Mouse (Mus musculus) stomach, embryonic 14.5 days (tissue): ENCODE data around the gene Gtf2h3. TPM values are rescaled to one million over a fixed set of nuclear protein-coding genes. Genes with fewer than 3 reads are reported as not detected.

Experiments used
- ATAC-seq: fragments of 200-750 bp; cut with Nextera tagmentation; 2 replicates; pipeline ENCODE4 v1.8.0; 2017; ENCODE audit warnings: low read depth, moderate TSS enrichment; ENCODE audit not compliant: insufficient number of reproducible peaks, insufficient read depth, low FRiP score
- H3K27ac ChIP-seq: fragments of 300-500 bp; sonication (generic); 2 replicates; pipeline ENCODE4 v1.5.1; 2014; ENCODE audit warnings: mild to moderate bottlenecking, low read length, moderate library complexity, mixed read lengths
- H3K27me3 ChIP-seq: fragments of 300-500 bp; sonication (generic); 2 replicates; pipeline ENCODE4 v1.6.1; 2014; ENCODE audit warnings: low read length, control low read depth, mixed read lengths; ENCODE audit not compliant: control insufficient read depth, insufficient read depth
- H3K36me3 ChIP-seq: fragments of 300-500 bp; sonication (generic); 2 replicates; pipeline ENCODE4 v1.6.1; 2014; ENCODE audit warnings: mild to moderate bottlenecking, control low read depth, low read length, moderate library complexity, mixed read lengths; ENCODE audit not compliant: control insufficient read depth, insufficient read depth
- H3K4me1 ChIP-seq: fragments of 300-500 bp; sonication (generic); 2 replicates; pipeline ENCODE4 v1.6.1; 2014; ENCODE audit warnings: low read length, control low read depth, mixed read lengths; ENCODE audit not compliant: control insufficient read depth, insufficient read depth
- H3K4me2 ChIP-seq: fragments of 300-500 bp; sonication (generic); replicated peaks from 2 replicates; pipeline ENCODE4 v1.6.1; 2014; ENCODE audit warnings: low read depth, low read length, control low read depth
- H3K4me3 ChIP-seq: fragments of 300-500 bp; sonication (generic); 2 replicates; pipeline ENCODE4 v1.5.1; 2014; ENCODE audit warnings: low read depth, low read length, control low read depth
- H3K9ac ChIP-seq: fragments of 300-500 bp; sonication (generic); replicated peaks from 2 replicates; pipeline ENCODE4 v1.6.1; 2014; ENCODE audit warnings: low read depth, mild to moderate bottlenecking, control low read depth, low read length, moderate library complexity, mixed read lengths
- H3K9me3 ChIP-seq: fragments of 300-500 bp; sonication (generic); 2 replicates; pipeline ENCODE4 v1.6.1; 2016; ENCODE audit warnings: low read depth, low read length, control low read depth; ENCODE audit not compliant: control insufficient read depth
- WGBS: fragments of 180-500 bp; shearing (Covaris S2); extraction: QIAGEN DNeasy Blood & Tissue Kit; methylation state at CpG from one replicate; pipeline ENCODE4 v1.1.7; 2014; 5-methylcytosine and 5-hydroxymethylcytosine counted together
- polyA plus RNA-seq: library from polyadenylated mRNA; unstranded; fragments of >200 nt; fragmentation: Nextera tagmentation; extraction: Ambion mirVana; gene quantifications from 2 replicates; pipeline ENCODE4 v1.2.1, GENCODE M21; 2014

Gene Gtf2h3
- polyA plus RNA-seq, 1 experiment from 2014 or later: 73.6 TPM

DNA sequence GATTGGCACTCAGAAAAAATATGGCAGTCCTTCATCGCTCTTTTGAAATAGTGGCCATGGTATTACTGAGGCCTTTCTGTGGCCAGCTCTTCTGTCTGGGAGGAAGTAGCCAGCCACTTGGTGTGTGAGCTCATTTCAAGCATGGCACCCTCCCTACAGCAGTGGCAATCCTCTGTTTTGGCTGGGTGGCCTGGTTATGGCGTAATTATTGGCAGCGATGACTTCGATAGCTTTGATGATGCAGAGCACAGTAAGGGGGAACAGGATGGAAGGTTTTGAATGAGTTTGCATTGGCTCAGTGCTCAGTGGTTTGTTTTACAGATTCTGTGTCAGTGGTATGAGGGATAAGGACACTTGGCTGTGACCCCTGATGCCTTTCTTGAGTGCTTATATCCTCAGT lies 57.8 kb downstream of the Gtf2h3 start:
- Histone ChIP-seq H3K4me3 (no peak overlapping the region), H3K9me3 (no peaks in the 10 kb centered on the region), H3K27me3 (no peaks in the 10 kb centered on the region), H3K4me2 (no peak overlapping the region), H3K4me1 (no peaks in the 10 kb centered on the region), H3K27ac (no peak overlapping the region), H3K36me3 (peaks cover 62% of the 10 kb centered on the region), H3K9ac (no peak overlapping the region)
- WGBS: 95% methylated on average over 4 of the region's 4 CpGs
- peak; percentile 6; the same call in 1 of the 2 replicates for ATAC-seq

GRCm38 (mm10) chr5:124637300-124637699 lies 58.4 kb downstream of the Gtf2h3 start:
- H3K27me3 ChIP-seq: no peaks in the 10 kb centered on the region
- ATAC-seq: no peak
- H3K4me3 ChIP-seq: no peak overlapping the region
- H3K36me3 ChIP-seq: peaks cover 68% of the 10 kb centered on the region
- no peaks in the 10 kb centered on the region for H3K9me3 ChIP-seq
- H3K27ac ChIP-seq: no peak overlapping the region
- H3K4me1 ChIP-seq: no peaks in the 10 kb centered on the region
- H3K9ac ChIP-seq: no peak overlapping the region
- 92% methylated on average over 11 of the region's 11 CpGs for WGBS
- H3K4me2 ChIP-seq: no peak overlapping the region

GRCm38 (mm10) chr5:124637836-124638235 lies 58.9 kb downstream of the Gtf2h3 start:
- Histone ChIP-seq H3K36me3 (peaks cover 73% of the 10 kb centered on the region), H3K4me3 (no peak overlapping the region), H3K4me2 (no peak overlapping the region), H3K9me3 (no peaks in the 10 kb centered on the region), H3K9ac (no peak overlapping the region), H3K4me1 (no peaks in the 10 kb centered on the region), H3K27ac (no peak overlapping the region), H3K27me3 (no peaks in the 10 kb centered on the region)
- 97% methylated on average over 13 of the region's 13 CpGs for WGBS
- no peak for ATAC-seq

Other genes with a start within 250 kb of the Gtf2h3 start
- 50.8 and 53.7 TPM in 2 replicates for gene Cdk2ap1, start 216.1 kb upstream of the Gtf2h3 start, polyA plus RNA-seq
- gene Sbno1, start 153.1 kb upstream of the Gtf2h3 start, polyA plus RNA-seq: 95.3 and 104 TPM in 2 replicates
- gene Kmt5a, start 139.2 kb upstream of the Gtf2h3 start, polyA plus RNA-seq: 52.9 and 59.8 TPM in 2 replicates
- gene Rilpl2, start 100.8 kb upstream of the Gtf2h3 start, polyA plus RNA-seq: 30.6 and 31.7 TPM in 2 replicates
- gene Snrnp35, start 96.0 kb upstream of the Gtf2h3 start, polyA plus RNA-seq: 11.5 and 14.2 TPM in 2 replicates
- gene Rilpl1, start 47.7 kb upstream of the Gtf2h3 start, polyA plus RNA-seq: 14.9 and 16.8 TPM in 2 replicates
- 519 and 589 TPM in 2 replicates for gene Tmed2, start 38.4 kb upstream of the Gtf2h3 start, polyA plus RNA-seq
- gene Ddx55, start 26.3 kb upstream of the Gtf2h3 start, polyA plus RNA-seq: 15.3 and 16.4 TPM in 2 replicates
- gene Eif2b1, start within 50 bp of the Gtf2h3 start, polyA plus RNA-seq: 71.2 and 78.7 TPM in 2 replicates
- gene Atp6v0a2, start 49.4 kb downstream of the Gtf2h3 start, polyA plus RNA-seq: 43.0 and 44.2 TPM in 2 replicates
- 0.03 TPM in 1 of 2 replicates, not detected in the other for gene Dnah10, start 145.9 kb downstream of the Gtf2h3 start, polyA plus RNA-seq